Mouse (Mus musculus): ENCODE measurements around the gene Hoxa3. TPM values are rescaled to one million over a fixed set of nuclear protein-coding genes. Genes with fewer than 3 reads are reported as not detected.

Gene Hoxa3
- polyA plus RNA-seq, 1 experiment: 12.8 TPM

DNA sequence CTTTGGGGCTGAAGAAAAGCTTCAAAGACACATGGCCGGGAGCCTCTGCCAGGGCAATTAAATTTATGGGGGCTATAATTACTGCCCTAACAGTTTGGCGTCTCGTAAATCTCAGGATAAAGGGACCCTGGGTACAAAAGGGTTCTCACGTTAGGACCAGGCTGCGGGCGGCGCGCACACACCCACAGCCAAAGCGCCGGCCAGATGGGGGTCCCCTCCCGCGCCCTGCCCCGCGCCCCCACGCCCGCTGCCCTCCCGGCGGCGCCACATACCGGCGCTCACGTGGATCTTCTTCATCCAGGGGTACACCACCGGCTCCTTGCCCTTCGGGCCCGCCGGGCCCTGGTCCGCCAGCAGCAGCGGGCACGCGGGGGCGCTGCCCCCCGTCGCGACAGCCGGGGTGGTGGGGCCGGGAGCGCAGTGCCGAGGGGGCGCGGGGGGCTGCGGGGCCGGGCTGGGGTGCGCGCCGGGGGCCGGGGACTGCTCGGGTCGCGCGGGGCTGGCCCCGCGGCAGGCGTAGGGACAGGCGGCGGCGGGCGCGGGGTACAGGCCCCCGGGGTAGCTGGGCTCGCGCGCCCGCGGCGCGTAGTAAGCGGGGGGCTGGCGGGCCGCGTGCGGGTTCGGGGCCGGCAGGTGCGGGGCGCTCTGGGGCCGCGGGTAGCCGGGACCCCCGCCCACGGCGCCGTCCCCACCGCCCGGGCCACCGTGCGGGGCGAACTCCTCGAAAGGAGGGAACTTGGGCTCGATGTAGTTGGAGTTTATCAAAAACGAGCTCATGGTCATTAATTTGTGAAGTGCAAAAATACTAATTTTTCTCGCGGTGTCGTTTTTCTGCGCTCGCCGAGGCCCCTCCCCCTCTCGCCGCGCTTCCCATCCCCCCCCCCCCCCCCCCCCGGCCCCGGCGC lies 22.0 kb downstream of the Hoxa3 start, which contains the start of gene Hoxa4:
TSS of gene Hoxa4 (minus strand) at position 848 of the 905 bp plus-strand sequence.
- TF ChIP-seq CTCF (IDR thresholded peaks at IDR 0.05; ENCODE audit: insufficient read depth, low read length): no peak
- 0 out of 2 replicates have a peak, but pooled peaks have one; percentile 7 for TF ChIP-seq POLR2A (IDR thresholded peaks at IDR 0.05; ENCODE audit: borderline replicate concordance, extremely low read depth, low read depth, low read length)
- Histone ChIP-seq H3K4me1 (ENCODE audit: control insufficient read depth, insufficient read depth, low read length) (peaks cover 7% of the 10 kb centered on the region), H3K4me3 (replicated peaks; ENCODE audit: extremely low read depth, low read depth, low read length) (peak within 1 kb of the TSS; percentile 99)
- WGBS: 1% methylated on average over 85 of the region's 102 CpGs
- DNase-seq: no peak

DNA sequence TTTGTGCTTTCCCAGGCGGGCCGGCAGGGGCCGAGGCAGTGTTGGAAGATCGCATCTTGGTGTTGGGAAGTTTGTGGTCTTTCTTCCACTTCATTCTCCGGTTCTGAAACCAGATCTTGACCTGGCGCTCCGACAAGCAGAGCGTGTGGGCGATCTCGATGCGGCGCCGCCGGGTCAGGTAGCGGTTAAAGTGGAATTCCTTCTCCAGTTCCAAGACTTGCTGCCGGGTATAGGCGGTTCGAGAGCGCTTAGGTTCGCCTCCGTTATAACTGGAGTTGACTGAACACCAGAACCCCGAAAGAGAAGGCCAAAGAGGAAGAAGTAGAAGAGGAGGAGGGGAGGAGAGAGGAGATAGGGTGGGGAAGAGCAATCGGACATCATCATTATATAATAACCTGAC lies 22.7 kb downstream of the Hoxa3 start:
- H3K4me1 ChIP-seq (ENCODE audit: control insufficient read depth, insufficient read depth, low read length): peaks cover 7% of the 10 kb centered on the region
- 0 out of 2 replicates have a peak, but pooled peaks have one; percentile 1 for TF ChIP-seq POLR2A (IDR thresholded peaks at IDR 0.05; ENCODE audit: borderline replicate concordance, extremely low read depth, low read depth, low read length)
- TF ChIP-seq CTCF (IDR thresholded peaks at IDR 0.05; ENCODE audit: insufficient read depth, low read length): no peak
- WGBS: 14% methylated on average over 23 of the region's 23 CpGs
- peak; percentile 45 for DNase-seq
- peak overlapping the region; percentile 43 for H3K4me3 ChIP-seq (replicated peaks; ENCODE audit: extremely low read depth, low read depth, low read length)

DNA sequence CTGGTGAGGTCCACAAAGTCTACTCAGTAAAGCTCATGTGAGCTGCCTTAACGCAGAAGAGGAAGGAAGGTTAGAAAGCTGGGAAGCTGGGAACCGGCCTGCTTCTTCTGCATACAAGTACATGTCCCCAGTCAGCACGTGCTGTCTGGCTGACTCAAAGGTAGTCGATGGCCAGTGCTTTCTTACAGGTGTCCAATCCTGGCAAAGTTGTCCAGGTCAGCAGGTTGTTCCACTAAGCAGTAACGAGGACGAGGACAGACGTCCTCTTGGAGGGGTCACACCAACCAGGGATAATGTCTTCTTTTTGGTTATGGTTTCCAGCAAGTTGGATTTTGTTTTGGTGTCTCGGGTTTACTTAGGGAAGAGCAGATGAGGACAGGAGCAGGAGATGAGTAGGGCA lies 23.2 kb downstream of the Hoxa3 start:
- Histone ChIP-seq H3K4me1 (ENCODE audit: control insufficient read depth, insufficient read depth, low read length) (peaks cover 7% of the 10 kb centered on the region), H3K4me3 (replicated peaks; ENCODE audit: extremely low read depth, low read depth, low read length) (no peak overlapping the region)
- TF ChIP-seq CTCF (IDR thresholded peaks at IDR 0.05; ENCODE audit: insufficient read depth, low read length): no peak
- TF ChIP-seq POLR2A (IDR thresholded peaks at IDR 0.05; ENCODE audit: borderline replicate concordance, extremely low read depth, low read depth, low read length): no peak
- no peak for DNase-seq
- WGBS: 34% methylated on average over 8 of the region's 8 CpGs

DNA sequence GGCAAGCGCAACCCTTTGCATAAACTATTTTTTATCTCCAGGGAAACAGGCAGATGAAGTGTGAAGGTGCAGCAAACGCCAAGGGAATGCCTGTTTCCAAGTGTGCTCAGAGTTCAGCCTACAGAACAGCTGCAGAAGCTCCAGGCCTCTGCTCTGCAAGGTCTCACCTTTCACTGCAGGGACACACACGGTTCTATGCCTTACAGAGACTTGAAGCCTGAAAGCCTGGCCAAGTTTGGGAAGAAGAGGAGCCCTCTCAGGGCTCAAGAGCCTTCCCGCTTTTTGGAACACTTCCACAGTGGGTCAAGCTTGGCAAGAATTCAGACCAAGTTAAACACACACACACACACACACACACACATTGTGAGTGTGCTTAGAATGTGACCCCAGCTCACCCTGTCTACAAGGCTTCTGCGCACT lies 24.0 kb downstream of the Hoxa3 start:
- no peak for DNase-seq

DNA sequence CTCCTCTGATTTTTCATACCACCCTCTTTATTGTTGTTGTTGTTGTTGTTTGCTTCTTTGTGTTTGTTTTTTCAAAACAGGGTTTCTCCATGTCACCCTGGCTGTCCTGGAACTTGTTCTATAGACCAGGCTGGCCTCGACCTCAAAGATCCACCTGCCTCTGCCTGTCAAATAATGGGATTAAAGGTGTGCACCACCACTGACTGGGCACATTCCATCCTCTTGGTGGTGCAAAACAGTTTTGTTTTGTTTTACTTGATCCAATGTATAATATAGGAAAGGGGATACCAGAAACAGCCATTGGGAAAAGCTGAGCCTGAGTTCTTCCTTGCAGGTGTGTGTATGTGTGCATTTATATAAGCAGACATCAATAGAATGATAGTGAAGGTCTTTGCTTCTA lies 26.6 kb downstream of the Hoxa3 start:
- DNase-seq: no peak
- WGBS: 75% methylated on average over 1 of the region's 1 CpGs
- Histone ChIP-seq H3K4me1 (ENCODE audit: control insufficient read depth, insufficient read depth, low read length) (peaks cover 4% of the 10 kb centered on the region), H3K4me3 (replicated peaks; ENCODE audit: extremely low read depth, low read depth, low read length) (no peak overlapping the region)
- no peak for TF ChIP-seq POLR2A (IDR thresholded peaks at IDR 0.05; ENCODE audit: borderline replicate concordance, extremely low read depth, low read depth, low read length)
- TF ChIP-seq CTCF (IDR thresholded peaks at IDR 0.05; ENCODE audit: insufficient read depth, low read length): no peak

More for the DNA sequence above, 24.0 kb downstream of the Hoxa3 start:
- no peak for TF ChIP-seq CTCF (IDR thresholded peaks at IDR 0.05; ENCODE audit: insufficient read depth, low read length)
- TF ChIP-seq POLR2A (IDR thresholded peaks at IDR 0.05; ENCODE audit: borderline replicate concordance, extremely low read depth, low read depth, low read length): no peak
- H3K4me1 ChIP-seq (ENCODE audit: control insufficient read depth, insufficient read depth, low read length): peaks cover 7% of the 10 kb centered on the region
- no peak overlapping the region for H3K4me3 ChIP-seq (replicated peaks; ENCODE audit: extremely low read depth, low read depth, low read length)
- 23% methylated on average over 5 of the region's 5 CpGs for WGBS

DNA sequence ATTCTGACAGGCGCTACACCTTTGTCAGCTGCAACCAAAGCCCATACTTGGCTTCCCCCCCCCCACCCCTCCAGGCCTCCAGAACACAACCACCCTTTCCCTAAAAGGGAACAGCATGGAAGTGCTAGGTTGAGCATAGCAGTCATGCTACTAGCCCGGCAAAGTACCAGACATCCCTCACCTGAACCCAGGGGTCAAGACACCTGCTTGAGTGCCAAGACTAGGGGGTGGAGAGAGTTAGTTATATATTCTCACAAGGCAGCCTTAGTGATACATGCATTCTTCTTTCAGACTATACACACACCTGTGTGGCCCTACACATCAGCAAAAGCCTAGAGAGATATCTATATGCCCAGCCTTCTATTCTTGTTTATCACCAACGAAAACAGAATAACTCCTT lies 27.3 kb downstream of the Hoxa3 start:
- Histone ChIP-seq H3K4me1 (ENCODE audit: control insufficient read depth, insufficient read depth, low read length) (peaks cover 4% of the 10 kb centered on the region), H3K4me3 (replicated peaks; ENCODE audit: extremely low read depth, low read depth, low read length) (no peak overlapping the region)
- TF ChIP-seq POLR2A (IDR thresholded peaks at IDR 0.05; ENCODE audit: borderline replicate concordance, extremely low read depth, low read depth, low read length) (no peak), CTCF (IDR thresholded peaks at IDR 0.05; ENCODE audit: insufficient read depth, low read length) (no peak)
- DNase-seq: no peak
- 56% methylated on average over 3 of the region's 3 CpGs for WGBS

DNA sequence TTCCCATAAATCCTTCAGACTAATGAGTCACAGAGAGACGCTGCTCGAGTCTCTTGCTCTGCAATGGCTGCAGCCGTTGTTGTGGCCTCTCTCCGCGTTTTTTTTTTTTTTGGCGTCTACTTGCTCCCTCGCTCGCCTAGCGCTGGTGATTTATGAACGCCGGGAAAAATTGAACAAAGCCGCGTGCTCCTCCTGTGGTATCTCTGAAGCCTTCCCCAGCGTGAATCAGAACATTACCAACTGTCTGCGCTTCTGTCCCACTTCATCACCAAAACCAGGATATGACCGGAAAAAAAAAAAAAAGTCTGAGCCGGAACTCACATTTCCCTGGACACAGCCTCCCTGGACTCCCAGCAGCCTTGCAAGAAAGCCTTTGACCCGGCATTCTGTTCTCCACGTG lies 27.9 kb downstream of the Hoxa3 start:
- Histone ChIP-seq H3K4me1 (ENCODE audit: control insufficient read depth, insufficient read depth, low read length) (peaks cover 4% of the 10 kb centered on the region), H3K4me3 (replicated peaks; ENCODE audit: extremely low read depth, low read depth, low read length) (peak overlapping the region; percentile 37)
- no peak for TF ChIP-seq POLR2A (IDR thresholded peaks at IDR 0.05; ENCODE audit: borderline replicate concordance, extremely low read depth, low read depth, low read length)
- TF ChIP-seq CTCF (IDR thresholded peaks at IDR 0.05; ENCODE audit: insufficient read depth, low read length): no peak
- 11% methylated on average over 19 of the region's 19 CpGs for WGBS
- peak; percentile 5 for DNase-seq

DNA sequence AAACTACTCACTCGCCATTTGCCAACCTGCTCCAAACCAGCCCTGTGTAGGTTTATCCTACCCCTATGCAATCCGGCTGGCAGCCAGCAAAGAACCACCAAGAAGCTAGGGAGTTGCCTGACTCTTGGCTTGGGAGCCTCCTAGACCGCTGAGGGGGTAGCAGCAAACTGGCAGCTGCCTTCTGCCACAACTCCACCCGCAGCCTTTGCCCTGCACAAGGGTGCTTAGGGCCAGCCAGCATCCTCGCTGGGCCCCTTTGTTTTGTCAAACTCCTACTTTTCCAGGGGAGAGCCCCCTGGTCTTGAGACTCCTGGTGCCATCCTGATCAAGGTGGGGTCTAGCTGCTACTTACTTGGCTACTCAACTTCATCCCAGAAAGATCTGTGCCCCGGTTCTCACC lies 28.5 kb downstream of the Hoxa3 start:
- 41% methylated on average over 6 of the region's 6 CpGs for WGBS

DNA sequence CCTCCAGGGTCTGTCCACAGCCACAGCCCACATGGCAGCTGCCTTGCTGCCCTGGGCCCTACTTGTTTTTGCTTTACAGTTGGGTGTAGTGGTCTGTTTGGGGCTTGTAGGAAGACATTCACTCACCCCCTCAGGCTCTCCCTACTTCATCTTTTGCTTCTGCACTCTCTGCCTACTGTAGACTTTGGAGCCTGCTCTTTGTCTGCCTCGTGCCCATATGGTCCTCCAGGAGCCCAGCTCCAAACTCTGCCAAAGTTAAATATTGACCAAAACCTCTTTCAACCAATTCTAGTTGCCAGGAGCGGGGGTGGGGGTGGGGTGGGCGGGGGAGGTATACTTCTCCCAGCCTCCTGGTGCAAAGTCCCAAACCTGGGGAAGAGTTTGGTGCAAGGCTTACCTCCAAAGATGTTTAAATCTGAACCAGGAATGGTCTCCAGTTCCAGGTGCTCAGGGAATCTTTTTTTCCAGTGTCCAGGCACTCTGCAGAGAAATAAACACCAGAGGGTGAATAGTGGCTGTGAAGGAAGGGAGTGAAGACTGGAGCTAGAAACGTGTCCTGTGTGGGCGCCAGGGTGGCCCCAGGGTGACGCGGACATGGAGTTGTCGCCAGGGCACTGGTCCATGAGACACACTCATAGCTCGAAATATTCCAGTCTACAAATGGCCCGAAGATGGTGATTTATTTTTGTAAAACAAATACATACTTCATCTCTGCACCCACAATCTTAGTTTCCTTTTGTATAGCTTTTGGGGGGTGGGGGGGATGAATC lies 29.6 kb downstream of the Hoxa3 start:
- no peak for DNase-seq
- no peak for TF ChIP-seq CTCF (IDR thresholded peaks at IDR 0.05; ENCODE audit: insufficient read depth, low read length)
- no peak for TF ChIP-seq POLR2A (IDR thresholded peaks at IDR 0.05; ENCODE audit: borderline replicate concordance, extremely low read depth, low read depth, low read length)
- no peak overlapping the region for H3K4me3 ChIP-seq (replicated peaks; ENCODE audit: extremely low read depth, low read depth, low read length)
- 51% methylated on average over 10 of the region's 10 CpGs for WGBS
- no peaks in the 10 kb centered on the region for H3K4me1 ChIP-seq (ENCODE audit: control insufficient read depth, insufficient read depth, low read length)

More for the DNA sequence above, 28.5 kb downstream of the Hoxa3 start:
- TF ChIP-seq CTCF (IDR thresholded peaks at IDR 0.05; ENCODE audit: insufficient read depth, low read length): no peak
- no peak for TF ChIP-seq POLR2A (IDR thresholded peaks at IDR 0.05; ENCODE audit: borderline replicate concordance, extremely low read depth, low read depth, low read length)
- no peak overlapping the region for H3K4me3 ChIP-seq (replicated peaks; ENCODE audit: extremely low read depth, low read depth, low read length)
- DNase-seq: no peak
- H3K4me1 ChIP-seq (ENCODE audit: control insufficient read depth, insufficient read depth, low read length): no peaks in the 10 kb centered on the region

All from lung, adult 2 months (tissue).